Mouse (Mus musculus) erythroblast, embryonic 14.5 days (primary cell): ENCODE measurements around the gene Nkd1.

Experiments
- GATA1 ChIP-seq: IDR thresholded peaks from 2 replicates; pipeline ENCODE4 v1.6.1; 2012; ENCODE audit warnings: low read length, inconsistent platforms, mixed read lengths
- TAL1 ChIP-seq: IDR thresholded peaks from 3 replicates; pipeline ENCODE4 v1.6.1; 2012; ENCODE audit warnings: low read length, inconsistent platforms, mixed read lengths

DNA sequence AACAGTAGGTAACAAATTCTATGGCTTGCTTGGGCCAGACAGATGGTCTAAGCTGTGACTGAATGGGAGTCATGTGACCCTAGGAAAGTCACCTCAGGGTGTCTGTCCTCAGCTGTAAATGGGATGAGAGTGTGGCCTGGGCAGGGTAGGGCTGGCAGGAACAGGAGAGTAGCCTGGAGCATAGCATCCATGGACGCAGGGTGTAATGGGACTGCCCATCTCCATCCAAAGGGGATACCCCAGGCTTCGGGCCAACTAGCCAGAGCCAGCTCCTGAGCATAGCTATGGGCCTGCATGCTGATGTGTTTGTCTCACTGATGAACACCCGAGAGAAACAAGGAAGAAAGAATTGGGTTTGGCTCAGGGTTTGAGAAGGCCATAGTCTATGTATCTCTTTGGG, 103.1 kb downstream of the Nkd1 start:
- TF ChIP-seq TAL1, result no peak
- TF ChIP-seq GATA1, result no peak
